Mouse (Mus musculus) hindbrain, embryonic 14.5 days (tissue): ENCODE data around the gene Fam120a. TPM values are rescaled to one million over a fixed set of nuclear protein-coding genes. Genes with fewer than 3 reads are reported as not detected.

Experiments used
- ATAC-seq: fragments of 200-750 bp; cut with Nextera tagmentation; 2 replicates; pipeline ENCODE4 v1.8.0; 2017; ENCODE audit warnings: moderate number of reproducible peaks, mild to moderate bottlenecking, moderate TSS enrichment, moderate library complexity; ENCODE audit not compliant: low FRiP score
- DNase-seq: peaks from one replicate; pipeline ENCODE4 v3.0.0-alpha.2; 2015; ENCODE audit warnings: low spot score
- H3K27ac ChIP-seq: fragments of 300-500 bp; sonication (generic); 2 replicates; pipeline ENCODE4 v1.5.1; 2014; ENCODE audit warnings: mild to moderate bottlenecking, moderate library complexity
- H3K27me3 ChIP-seq: fragments of 300-500 bp; sonication (generic); 2 replicates; pipeline ENCODE4 v1.6.1; 2014; ENCODE audit warnings: mild to moderate bottlenecking, low read length, mixed read lengths; ENCODE audit not compliant: control insufficient read depth, insufficient read depth
- H3K36me3 ChIP-seq: fragments of 300-500 bp; sonication (generic); replicated peaks from 2 replicates; pipeline ENCODE4 v1.6.1; 2014; ENCODE audit not compliant: control insufficient read depth, insufficient read depth
- H3K4me1 ChIP-seq: fragments of 300-500 bp; sonication (generic); replicated peaks from 2 replicates; pipeline ENCODE4 v1.6.1; 2014; ENCODE audit warnings: antibody characterized with exemption, low read length, mixed read lengths; ENCODE audit not compliant: control insufficient read depth, insufficient read depth
- H3K4me2 ChIP-seq: fragments of 300-500 bp; sonication (generic); replicated peaks from 2 replicates; pipeline ENCODE4 v1.6.1; 2014; ENCODE audit warnings: mild to moderate bottlenecking, moderate library complexity
- H3K4me3 ChIP-seq: fragments of 300-500 bp; sonication (generic); replicated peaks from 2 replicates; pipeline ENCODE4 v1.5.1; 2014; ENCODE audit warnings: mild to moderate bottlenecking, low read length
- H3K9ac ChIP-seq: fragments of 300-500 bp; sonication (generic); 2 replicates; pipeline ENCODE4 v1.6.1; 2014
- H3K9me3 ChIP-seq: fragments of 300-500 bp; sonication (generic); 2 replicates; pipeline ENCODE4 v1.6.1; 2016; ENCODE audit warnings: low read length; ENCODE audit not compliant: control insufficient read depth
- WGBS: fragments of 180-500 bp; shearing (Covaris S2); extraction: QIAGEN DNeasy Blood & Tissue Kit; methylation state at CpG from one replicate; pipeline ENCODE4 v1.1.7; 2014; 5-methylcytosine and 5-hydroxymethylcytosine counted together
- polyA plus RNA-seq: library from polyadenylated mRNA; unstranded; fragments of >200 nt; fragmentation: Nextera tagmentation; extraction: Ambion mirVana; gene quantifications from 2 replicates; pipeline ENCODE4 v1.2.1, GENCODE M21; 2014

Gene Fam120a
- polyA plus RNA-seq, 1 experiment from 2014 or later, result 16.6 TPM

DNA sequence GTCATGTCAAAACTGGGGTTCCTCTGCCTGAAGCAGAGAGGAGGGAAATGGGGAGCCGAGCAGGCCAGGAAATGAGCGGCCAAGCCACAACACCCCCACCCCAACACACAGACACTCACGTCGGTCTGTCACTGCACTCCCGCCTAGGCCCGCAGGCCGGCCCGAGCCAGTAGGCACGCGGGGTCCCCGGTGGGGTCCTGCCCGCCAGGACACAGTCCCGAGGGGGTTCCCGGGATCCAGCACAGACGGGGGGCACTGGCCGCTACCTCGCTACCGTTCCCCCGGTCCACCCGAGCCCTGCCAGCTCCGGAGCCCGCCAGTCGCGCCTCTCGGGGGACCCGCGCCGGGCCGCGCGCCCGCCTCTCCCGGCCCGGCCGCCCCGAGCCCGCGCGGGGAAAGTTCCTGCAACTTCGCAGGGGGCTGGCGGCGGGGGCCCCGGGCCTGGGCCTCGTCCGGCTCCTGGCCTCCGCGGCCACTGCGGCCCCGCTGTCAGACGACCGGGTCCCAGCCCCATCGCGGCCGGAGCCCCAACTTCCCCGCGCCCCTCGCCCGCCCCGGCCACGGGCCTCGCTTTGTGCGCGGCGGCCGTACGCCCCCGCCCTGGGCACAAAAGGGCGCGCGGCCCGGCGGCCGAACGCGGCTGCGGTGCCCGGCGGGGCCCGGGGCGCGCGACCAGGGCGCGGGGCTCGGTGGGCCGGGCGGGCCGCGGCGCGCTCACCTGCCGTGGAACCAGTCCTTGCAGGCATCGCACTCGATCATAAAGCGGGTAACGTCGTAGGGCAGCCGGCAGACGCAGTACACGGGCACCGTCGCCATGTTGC lies 97.7 kb downstream of the Fam120a start:
- ATAC-seq (peak; percentile 29; the same call in 1 of the 2 replicates), DNase-seq (no peak)
- peak overlapping the region; percentile 95 for H3K9ac ChIP-seq
- WGBS, result under 1% methylated on average over 70 of the region's 102 CpGs
- no peaks in the 10 kb centered on the region for H3K27me3 ChIP-seq
- H3K4me3 ChIP-seq, result peak overlapping the region; percentile 96
- H3K36me3 ChIP-seq, result no peaks in the 10 kb centered on the region
- no peaks in the 10 kb centered on the region for H3K9me3 ChIP-seq
- H3K27ac ChIP-seq, result peak overlapping the region; percentile 83
- H3K4me1 ChIP-seq, result peaks cover 28% of the 10 kb centered on the region
- H3K4me2 ChIP-seq, result peak overlapping the region; percentile 93

DNA sequence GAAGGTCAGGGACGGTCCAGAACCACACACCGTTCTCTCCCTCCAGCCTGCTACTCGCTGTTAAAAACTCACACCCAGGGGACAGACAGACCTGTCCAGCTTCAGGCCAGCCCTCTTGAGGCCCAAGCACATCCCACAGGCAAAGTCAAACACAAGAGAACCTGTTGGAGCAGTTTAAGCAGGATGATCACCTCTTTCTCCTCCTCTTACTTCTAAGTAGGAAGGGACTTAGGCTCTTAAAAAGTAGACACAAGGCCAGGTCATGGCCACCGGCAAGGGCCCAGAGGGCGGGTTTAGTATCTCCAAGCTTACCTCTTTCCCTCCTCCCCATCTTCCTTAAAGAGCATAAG lies 98.2 kb downstream of the Fam120a start:
- DNase-seq, result no peak

DNA sequence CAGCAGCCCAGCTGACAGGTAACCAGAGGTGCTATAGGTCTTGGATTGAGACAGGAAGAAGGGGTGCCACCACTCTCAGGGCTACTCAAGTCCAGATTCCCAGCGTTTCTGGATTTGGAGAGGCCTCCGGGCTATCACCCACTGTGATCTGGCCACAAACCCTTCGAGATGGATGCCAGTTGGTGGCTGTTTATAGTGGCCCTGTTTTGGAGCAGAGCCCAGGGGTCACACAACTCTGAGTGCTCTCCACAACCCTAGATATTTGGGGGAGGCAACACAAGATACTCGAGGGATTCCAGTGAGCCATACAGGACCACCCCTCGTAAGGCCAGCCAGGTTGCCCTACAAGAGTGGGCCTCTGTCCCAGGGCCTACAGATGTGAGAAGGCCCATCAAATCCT lies 98.7 kb downstream of the Fam120a start:
- Histone ChIP-seq H3K4me1 (peaks cover 32% of the 10 kb centered on the region), H3K4me2 (peak overlapping the region; percentile 93), H3K27me3 (no peaks in the 10 kb centered on the region), H3K4me3 (peak overlapping the region; percentile 96), H3K9me3 (no peaks in the 10 kb centered on the region), H3K36me3 (no peaks in the 10 kb centered on the region), H3K9ac (peak overlapping the region; percentile 95), H3K27ac (no peak overlapping the region)
- DNase-seq (no peak), ATAC-seq (no peak)
- WGBS, result 16% methylated on average over 5 of the region's 5 CpGs

More for the DNA sequence above, 98.2 kb downstream of the Fam120a start:
- WGBS, result 8% methylated on average over 5 of the region's 5 CpGs
- no peaks in the 10 kb centered on the region for H3K9me3 ChIP-seq
- H3K27ac ChIP-seq, result peak overlapping the region; percentile 83; the same call in 1 of the 2 replicates
- H3K4me1 ChIP-seq, result peaks cover 32% of the 10 kb centered on the region
- H3K4me3 ChIP-seq, result peak overlapping the region; percentile 96
- H3K27me3 ChIP-seq, result no peaks in the 10 kb centered on the region
- H3K4me2 ChIP-seq, result peak overlapping the region; percentile 93
- no peaks in the 10 kb centered on the region for H3K36me3 ChIP-seq
- H3K9ac ChIP-seq, result peak overlapping the region; percentile 95
- ATAC-seq, result no peak

DNA sequence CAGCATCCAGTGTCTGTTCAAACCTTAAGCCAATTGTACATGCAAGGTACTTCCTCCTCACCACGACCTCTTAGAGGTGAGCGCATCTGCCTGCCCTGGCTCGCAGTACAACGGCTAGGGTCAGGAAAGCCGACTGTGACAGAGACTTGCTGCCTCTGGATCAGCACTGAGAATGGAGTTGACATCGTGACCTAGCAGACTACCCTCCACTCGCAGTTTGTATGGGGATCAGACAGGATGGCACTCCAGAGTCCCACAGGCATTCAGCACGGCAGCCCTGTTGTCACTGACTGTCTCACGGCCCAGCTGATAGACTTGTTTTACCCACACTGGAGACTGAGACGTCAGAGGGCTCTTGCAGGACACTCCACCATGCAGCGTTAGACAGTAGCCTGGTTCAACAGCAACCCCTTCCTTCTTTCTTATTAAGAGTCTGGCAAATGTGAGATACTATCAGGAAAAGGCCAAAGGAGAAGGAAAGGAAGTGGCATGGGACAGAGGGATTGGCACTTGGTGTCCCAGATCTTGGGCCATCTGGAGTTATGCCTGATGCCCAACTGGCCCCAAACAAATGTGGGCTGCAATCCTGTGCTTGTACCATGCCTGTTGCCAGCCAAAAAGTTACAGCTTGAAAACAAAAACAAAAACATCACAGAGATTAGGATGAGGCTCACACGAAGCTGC lies 103.0 kb downstream of the Fam120a start:
- WGBS, result 73% methylated on average over 12 of the region's 12 CpGs
- ATAC-seq, result no peak

GRCm38 (mm10) chr13:48863556-48863955 lies 104.3 kb downstream of the Fam120a start:
- Histone ChIP-seq H3K4me1 (peaks cover 12% of the 10 kb centered on the region), H3K9ac (no peak overlapping the region), H3K27ac (no peak overlapping the region), H3K4me3 (no peak overlapping the region), H3K4me2 (no peak overlapping the region), H3K36me3 (no peaks in the 10 kb centered on the region), H3K27me3 (no peaks in the 10 kb centered on the region), H3K9me3 (peaks cover 4% of the 10 kb centered on the region; the same call in 1 of the 2 replicates)
- no peak for ATAC-seq
- no peak for DNase-seq
- WGBS, result 80% methylated on average over 9 of the region's 9 CpGs

More for the DNA sequence above, 103.0 kb downstream of the Fam120a start:
- no peaks in the 10 kb centered on the region for H3K36me3 ChIP-seq
- H3K4me1 ChIP-seq, result peaks cover 24% of the 10 kb centered on the region
- H3K4me3 ChIP-seq, result no peak overlapping the region
- H3K27me3 ChIP-seq, result no peaks in the 10 kb centered on the region
- no peak overlapping the region for H3K9ac ChIP-seq
- peaks cover 4% of the 10 kb centered on the region; the same call in 1 of the 2 replicates for H3K9me3 ChIP-seq
- H3K27ac ChIP-seq, result no peak overlapping the region
- DNase-seq, result no peak
- H3K4me2 ChIP-seq, result no peak overlapping the region

- Histone ChIP-seq H3K36me3 (no peaks in the 10 kb centered on the region), H3K4me1 (peaks cover 25% of the 10 kb centered on the region), H3K4me2 (no peak overlapping the region), H3K4me3 (no peak overlapping the region), H3K27me3 (no peaks in the 10 kb centered on the region), H3K9me3 (peaks cover 4% of the 10 kb centered on the region; the same call in 1 of the 2 replicates), H3K27ac (no peak overlapping the region), H3K9ac (no peak overlapping the region)
- 94% methylated on average over 1 of the region's 1 CpGs for WGBS
- ATAC-seq (no peak), DNase-seq (no peak)
These were observed 105.9 kb downstream of the Fam120a start for GRCm38 (mm10) chr13:48861913-48862312.

DNA sequence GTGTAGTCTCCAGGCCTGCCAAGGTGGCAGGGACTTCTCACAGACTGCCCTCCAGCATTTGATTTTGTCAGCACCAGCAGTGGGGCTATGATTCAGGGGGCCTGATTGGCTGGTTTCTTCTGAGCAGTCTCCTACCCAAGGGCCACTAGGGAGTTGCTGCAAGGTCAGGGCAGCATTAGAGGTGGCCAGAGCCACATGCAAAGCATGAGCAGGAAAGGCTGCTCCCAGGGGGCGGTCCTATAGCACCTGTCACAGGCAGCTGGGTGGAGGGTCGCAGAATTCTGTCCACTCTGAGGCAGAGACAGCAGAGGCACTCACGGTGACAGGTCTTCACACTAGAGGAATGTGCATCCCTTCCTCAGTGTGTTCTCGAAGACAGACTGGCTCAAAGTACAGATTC lies 109.0 kb downstream of the Fam120a start:
- H3K4me2 ChIP-seq, result no peak overlapping the region
- DNase-seq (no peak), ATAC-seq (no peak)
- H3K27ac ChIP-seq, result no peak overlapping the region
- peaks cover 4% of the 10 kb centered on the region; the same call in 1 of the 2 replicates for H3K9me3 ChIP-seq
- 70% methylated on average over 4 of the region's 4 CpGs for WGBS
- H3K9ac ChIP-seq, result no peak overlapping the region
- H3K4me1 ChIP-seq, result peaks cover 22% of the 10 kb centered on the region
- no peak overlapping the region for H3K4me3 ChIP-seq
- no peaks in the 10 kb centered on the region for H3K36me3 ChIP-seq
- H3K27me3 ChIP-seq, result no peaks in the 10 kb centered on the region

DNA sequence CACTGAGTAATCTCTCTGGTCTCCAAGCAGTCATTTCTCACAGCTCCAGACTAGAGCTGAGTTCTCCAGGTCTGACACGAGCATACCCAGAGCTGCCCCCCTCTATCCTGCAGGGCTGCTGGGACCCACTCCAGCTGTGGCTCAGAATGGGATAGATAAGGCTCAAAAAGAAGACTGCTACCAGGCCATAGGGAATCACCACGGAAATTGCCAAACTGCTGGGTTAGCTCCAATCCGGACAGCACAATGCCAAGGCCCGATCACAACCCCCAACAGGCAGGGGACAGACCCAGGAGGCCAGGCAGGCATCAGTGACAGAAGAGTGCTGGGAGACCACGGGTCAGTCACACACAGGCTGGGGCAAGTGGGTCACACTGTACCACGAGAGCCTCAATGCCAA lies 109.8 kb downstream of the Fam120a start:
- 56% methylated on average over 6 of the region's 6 CpGs for WGBS
- H3K27me3 ChIP-seq, result no peaks in the 10 kb centered on the region
- DNase-seq, result no peak
- H3K9ac ChIP-seq, result no peak overlapping the region
- peaks cover 29% of the 10 kb centered on the region for H3K4me1 ChIP-seq
- H3K4me3 ChIP-seq, result no peak overlapping the region
- ATAC-seq, result no peak
- no peaks in the 10 kb centered on the region for H3K36me3 ChIP-seq
- H3K27ac ChIP-seq, result no peak overlapping the region
- H3K4me2 ChIP-seq, result no peak overlapping the region
- peaks cover 4% of the 10 kb centered on the region; the same call in 1 of the 2 replicates for H3K9me3 ChIP-seq

GRCm38 (mm10) chr13:48857246-48857932 lies 110.4 kb downstream of the Fam120a start:
- H3K4me2 ChIP-seq, result no peak overlapping the region
- H3K36me3 ChIP-seq, result no peaks in the 10 kb centered on the region
- no peak overlapping the region for H3K9ac ChIP-seq
- no peak overlapping the region for H3K4me3 ChIP-seq
- H3K27ac ChIP-seq, result peak overlapping the region; percentile 17; the same call in 1 of the 2 replicates
- H3K27me3 ChIP-seq, result no peaks in the 10 kb centered on the region
- no peak for ATAC-seq
- peaks cover 33% of the 10 kb centered on the region for H3K4me1 ChIP-seq
- WGBS, result 48% methylated on average over 7 of the region's 7 CpGs
- no peak for DNase-seq
- peaks cover 4% of the 10 kb centered on the region; the same call in 1 of the 2 replicates for H3K9me3 ChIP-seq
